Mouse (Mus musculus) MEL (cell line): ENCODE results near the gene Babam2. TPM values are rescaled to one million over a fixed set of nuclear protein-coding genes. Genes with fewer than 3 reads are reported as not detected.

Experiments used
- DNase-seq: peaks from one replicate; pipeline ENCODE4 v3.0.0; 2011; ENCODE audit warnings: low read depth, low spot score
- H3K27ac ChIP-seq: 2 replicates; pipeline ENCODE4 v1.5.1; 2012; ENCODE audit warnings: low read depth, mild to moderate bottlenecking, control low read depth, low read length, moderate library complexity; ENCODE audit not compliant: control insufficient read depth
- H3K27me3 ChIP-seq, 2 experiments: fragments of 150-350 bp in 1 of 2; sonication (generic) in 1 of 2; 2 replicates each; pipeline ENCODE4 v1.6.1; 2012; ENCODE audit warnings: low read length in 2 of 2, mild to moderate bottlenecking in 2 of 2, improper control_type of control experiment in 1 of 2, moderate library complexity in 1 of 2; ENCODE audit not compliant: insufficient read depth in 2 of 2, control insufficient read depth in 1 of 2
- H3K36me3 ChIP-seq, 2 experiments: 2 replicates each; pipeline ENCODE4 v1.6.1; 2012 to 2014; ENCODE audit warnings: low read length in 2 of 2, improper control_type of control experiment in 1 of 2, inconsistent platforms in 1 of 2, mild to moderate bottlenecking in 1 of 2; ENCODE audit not compliant: insufficient read depth in 2 of 2, control insufficient read depth in 1 of 2
- H3K4me1 ChIP-seq, 2 experiments: fragments of 150-350 bp in 1 of 2; sonication (generic) in 1 of 2; 2 replicates each; pipeline ENCODE4 v1.6.1; 2012; ENCODE audit warnings: low read length in 2 of 2, improper control_type of control experiment in 1 of 2, mild to moderate bottlenecking in 1 of 2; ENCODE audit not compliant: insufficient read depth in 2 of 2, control insufficient read depth in 1 of 2
- H3K4me3 ChIP-seq, 2 experiments: fragments of 150-350 bp in 1 of 2; sonication (generic) in 1 of 2; 2 replicates each; pipeline ENCODE4 v1.5.1; 2012; ENCODE audit warnings: low read depth in 2 of 2, low read length in 2 of 2, mild to moderate bottlenecking in 2 of 2, moderate library complexity in 2 of 2, control low read depth in 1 of 2, improper control_type of control experiment in 1 of 2; ENCODE audit not compliant: control insufficient read depth in 1 of 2, insufficient read depth in 1 of 2
- H3K79me2 ChIP-seq: 2 replicates; pipeline ENCODE4 v1.6.1; 2012; ENCODE audit warnings: mild to moderate bottlenecking, low read length, moderate library complexity; ENCODE audit not compliant: control insufficient read depth, poor library complexity, insufficient read depth
- H3K9ac ChIP-seq: 2 replicates; pipeline ENCODE4 v1.6.1; 2012; ENCODE audit warnings: low read depth, mild to moderate bottlenecking, control low read depth, low read length, moderate library complexity; ENCODE audit not compliant: control insufficient read depth, poor library complexity, severe bottlenecking
- H3K9me3 ChIP-seq: fragments of 150-350 bp; sonication (generic); replicated peaks from 2 replicates; pipeline ENCODE4 v1.6.1; 2012; ENCODE audit warnings: mild to moderate bottlenecking, low read length, improper control_type of control experiment, moderate library complexity; ENCODE audit not compliant: insufficient read depth
- BHLHE40 ChIP-seq: IDR thresholded peaks from 2 replicates; pipeline ENCODE4 v1.6.1; 2012; ENCODE audit warnings: low read depth, mild to moderate bottlenecking, inconsistent platforms, low read length, improper control_type of control experiment, borderline replicate concordance
- CHD2 ChIP-seq: IDR thresholded peaks from 2 replicates; pipeline ENCODE4 v1.6.1; 2011; ENCODE audit warnings: low read length, improper control_type of control experiment
- E2F4 ChIP-seq: IDR thresholded peaks from 2 replicates; pipeline ENCODE4 v1.6.1; 2011; ENCODE audit warnings: low read depth, low read length, improper control_type of control experiment, borderline replicate concordance
- ELF1 ChIP-seq: IDR thresholded peaks from 2 replicates; pipeline ENCODE4 v1.6.1; 2014; ENCODE audit warnings: low read depth, mild to moderate bottlenecking, inconsistent platforms, low read length, improper control_type of control experiment, moderate library complexity
- EP300 ChIP-seq, 2 experiments: IDR thresholded peaks; 2 replicates each; pipeline ENCODE4 v1.6.1; 2011; ENCODE audit warnings: improper control_type of control experiment in 2 of 2, low read length in 2 of 2, low read depth in 1 of 2, mild to moderate bottlenecking in 1 of 2
- ETS1 ChIP-seq: IDR thresholded peaks from 2 replicates; pipeline ENCODE4 v1.6.1; 2012; ENCODE audit warnings: low read depth, mild to moderate bottlenecking, inconsistent platforms, low read length, improper control_type of control experiment, moderate library complexity
- GABPA ChIP-seq: IDR thresholded peaks from 2 replicates; pipeline ENCODE4 v1.6.1; 2012; ENCODE audit warnings: low read depth, mild to moderate bottlenecking, inconsistent platforms, low read length, improper control_type of control experiment, moderate library complexity
- GATA1 ChIP-seq: IDR thresholded peaks from 2 replicates; pipeline ENCODE4 v1.6.1; 2011; ENCODE audit warnings: low read depth, low read length, improper control_type of control experiment
- HCFC1 ChIP-seq: IDR thresholded peaks from 2 replicates; pipeline ENCODE4 v1.6.1; 2012; ENCODE audit warnings: low read depth, mild to moderate bottlenecking, inconsistent platforms, low read length, improper control_type of control experiment, moderate library complexity
- JUND ChIP-seq: IDR thresholded peaks from 2 replicates; pipeline ENCODE4 v1.6.1; 2011; ENCODE audit warnings: low read depth, mild to moderate bottlenecking, improper control_type of control experiment, low read length
- KAT2A ChIP-seq: conservative IDR thresholded peaks from 2 replicates; pipeline ENCODE4 v1.6.1; 2012; ENCODE audit warnings: low read depth, low read length, improper control_type of control experiment, inconsistent platforms
- MAFK ChIP-seq: IDR thresholded peaks from 2 replicates; pipeline ENCODE4 v1.6.1; 2011; ENCODE audit warnings: low read depth, mild to moderate bottlenecking, low read length, improper control_type of control experiment, borderline replicate concordance
- MAX ChIP-seq: IDR thresholded peaks from 2 replicates; pipeline ENCODE4 v1.6.1; 2011; ENCODE audit warnings: low read length, improper control_type of control experiment
- MAZ ChIP-seq: IDR thresholded peaks from 2 replicates; pipeline ENCODE4 v1.6.1; 2012; ENCODE audit warnings: low read depth, mild to moderate bottlenecking, inconsistent platforms, low read length, improper control_type of control experiment
- MEF2A ChIP-seq: IDR thresholded peaks from 2 replicates; pipeline ENCODE4 v1.6.1; 2014; ENCODE audit warnings: low read depth, mild to moderate bottlenecking, inconsistent platforms, low read length, improper control_type of control experiment; ENCODE audit not compliant: poor library complexity, insufficient replicate concordance, severe bottlenecking; ENCODE audit errors: extremely low read depth
- MXI1 ChIP-seq: IDR thresholded peaks from 2 replicates; pipeline ENCODE4 v1.6.1; 2011; ENCODE audit warnings: mild to moderate bottlenecking, low read depth, low read length, improper control_type of control experiment
- MYB ChIP-seq: IDR thresholded peaks from 2 replicates; pipeline ENCODE4 v1.6.1; 2011; ENCODE audit warnings: mild to moderate bottlenecking, low read depth, low read length, improper control_type of control experiment
- MYC ChIP-seq: IDR thresholded peaks from 2 replicates; pipeline ENCODE4 v1.6.1; 2011; ENCODE audit warnings: low read depth, mild to moderate bottlenecking, low read length, improper control_type of control experiment, moderate library complexity
- NELFE ChIP-seq: IDR thresholded peaks from 2 replicates; pipeline ENCODE4 v1.6.1; 2011; ENCODE audit warnings: low read depth, low read length, improper control_type of control experiment
- NRF1 ChIP-seq: IDR thresholded peaks from 2 replicates; pipeline ENCODE4 v1.6.1; 2014; ENCODE audit warnings: low read depth, mild to moderate bottlenecking, inconsistent platforms, low read length, improper control_type of control experiment, moderate library complexity; ENCODE audit not compliant: poor library complexity, insufficient read depth, severe bottlenecking
- POLR2A ChIP-seq, 2 experiments: IDR thresholded peaks; 2 replicates each; pipeline ENCODE4 v1.6.1; 2011 to 2012; ENCODE audit warnings: low read length in 2 of 2, mild to moderate bottlenecking in 2 of 2, control low read depth in 1 of 2, improper control_type of control experiment in 1 of 2, low read depth in 1 of 2, moderate library complexity in 1 of 2; ENCODE audit not compliant: control insufficient read depth in 1 of 2, insufficient read depth in 1 of 2, poor library complexity in 1 of 2
- POLR2AphosphoS2 ChIP-seq: IDR thresholded peaks from 2 replicates; pipeline ENCODE4 v1.6.1; 2011; ENCODE audit warnings: low read length, improper control_type of control experiment
- POLR2AphosphoS5 ChIP-seq: IDR thresholded peaks from 2 replicates; pipeline ENCODE4 v1.6.1; 2012; ENCODE audit warnings: low read depth, borderline replicate concordance, mild to moderate bottlenecking, inconsistent platforms, low read length, moderate library complexity, mixed read lengths
- RAD21 ChIP-seq: IDR thresholded peaks from 2 replicates; pipeline ENCODE4 v1.6.1; 2011; ENCODE audit warnings: mild to moderate bottlenecking, low read depth, low read length, improper control_type of control experiment
- RCOR1 ChIP-seq: IDR thresholded peaks from 2 replicates; pipeline ENCODE4 v1.6.1; 2012; ENCODE audit warnings: low read depth, mild to moderate bottlenecking, inconsistent platforms, low read length, improper control_type of control experiment
- SIN3A ChIP-seq: IDR thresholded peaks from 2 replicates; pipeline ENCODE4 v1.6.1; 2012; ENCODE audit warnings: low read length, improper control_type of control experiment, inconsistent platforms
- SMC3 ChIP-seq: IDR thresholded peaks from 2 replicates; pipeline ENCODE4 v1.6.1; 2011; ENCODE audit warnings: low read depth, low read length, improper control_type of control experiment
- TAL1 ChIP-seq: IDR thresholded peaks from 2 replicates; pipeline ENCODE4 v1.6.1; 2012; ENCODE audit warnings: mild to moderate bottlenecking, inconsistent platforms, low read length, moderate library complexity, mixed read lengths
- TBP ChIP-seq: IDR thresholded peaks from 2 replicates; pipeline ENCODE4 v1.8.0; 2011; ENCODE audit warnings: low read depth, low read length, improper control_type of control experiment
- TCF12 ChIP-seq: IDR thresholded peaks from 2 replicates; pipeline ENCODE4 v1.6.1; 2014; ENCODE audit warnings: low read depth, mild to moderate bottlenecking, inconsistent platforms, low read length, improper control_type of control experiment, moderate library complexity
- UBTF ChIP-seq: IDR thresholded peaks from 2 replicates; pipeline ENCODE4 v1.6.1; 2012; ENCODE audit warnings: low read depth, mild to moderate bottlenecking, inconsistent platforms, low read length, improper control_type of control experiment, moderate library complexity, borderline replicate concordance; ENCODE audit not compliant: insufficient read depth
- USF1 ChIP-seq: IDR thresholded peaks from 2 replicates; pipeline ENCODE4 v1.6.1; 2014; ENCODE audit warnings: low read depth, mild to moderate bottlenecking, inconsistent platforms, low read length, improper control_type of control experiment, moderate library complexity
- USF2 ChIP-seq, 2 experiments: IDR thresholded peaks; 2 replicates each; pipeline ENCODE4 v1.6.1; 2011 to 2012; ENCODE audit warnings: improper control_type of control experiment in 2 of 2, low read length in 2 of 2, borderline replicate concordance in 1 of 2, inconsistent platforms in 1 of 2, low read depth in 1 of 2, mild to moderate bottlenecking in 1 of 2; ENCODE audit not compliant: insufficient read depth in 1 of 2
- ZC3H11A ChIP-seq: IDR thresholded peaks from 2 replicates; pipeline ENCODE4 v1.6.1; 2012; ENCODE audit warnings: low read depth, mild to moderate bottlenecking, inconsistent platforms, low read length, improper control_type of control experiment
- ZKSCAN1 ChIP-seq: IDR thresholded peaks from 2 replicates; pipeline ENCODE4 v1.6.1; 2012; ENCODE audit warnings: low read depth, mild to moderate bottlenecking, inconsistent platforms, low read length, improper control_type of control experiment, moderate library complexity
- ZMIZ1 ChIP-seq: IDR thresholded peaks from 2 replicates; pipeline ENCODE4 v1.6.1; 2012; ENCODE audit warnings: low read depth, mild to moderate bottlenecking, inconsistent platforms, low read length, improper control_type of control experiment, moderate library complexity
- ZNF384 ChIP-seq: IDR thresholded peaks from 2 replicates; pipeline ENCODE4 v1.6.1; 2012; ENCODE audit warnings: low read depth, mild to moderate bottlenecking, inconsistent platforms, low read length, improper control_type of control experiment
- polyA plus RNA-seq, 2 experiments: library from polyadenylated mRNA; stranded (reverse) in 1 of 2; unstranded in 1 of 2; fragments of >175 nt in 1 of 2; fragments of >200 nt in 1 of 2; gene quantifications; 2 replicates each; pipeline versions ENCODE4 v1.2.1 to v1.2.4; 2012; ENCODE audit warnings: low replicate concordance in 2 of 2, low read depth in 1 of 2; ENCODE audit not compliant: insufficient read length in 2 of 2, insufficient read depth in 1 of 2, missing spikeins in 1 of 2
- total RNA-seq: library from RNA; depleted of rRNA; stranded (reverse); fragments of 300-350 nt; gene quantifications from 2 replicates; pipeline ENCODE4 v1.2.3, GENCODE M21; 2012

Babam2 gene
- total and polyA plus RNA-seq, 3 experiments = 43.3 to 86.6 TPM; not detected in 1

DNA sequence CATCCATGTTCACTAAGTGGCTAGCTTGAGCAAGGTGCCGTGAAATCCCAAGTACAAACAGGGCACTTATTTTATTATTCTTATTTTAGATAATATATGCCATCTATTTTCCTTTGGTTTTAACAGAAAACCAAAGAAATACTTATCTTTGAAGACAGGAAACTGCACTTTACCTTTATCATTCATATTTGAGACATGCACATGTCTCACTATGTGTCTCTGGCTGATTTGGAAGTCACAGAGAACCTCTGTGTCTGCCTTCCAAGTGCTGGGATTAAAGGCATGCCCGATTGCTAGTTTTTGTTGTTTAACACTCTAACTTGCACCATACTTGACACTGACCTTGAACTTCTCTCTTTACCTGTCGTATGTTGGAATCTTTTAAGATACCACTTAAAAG, 9.5 kb upstream of the Babam2 start:
- TF ChIP-seq GABPA = no peak
- TF ChIP-seq E2F4 = no peak
- TF ChIP-seq RCOR1 = peak; percentile 96
- TF ChIP-seq TAL1 = peak; percentile 87
- TF ChIP-seq GATA1 = peak; percentile 96
- TF ChIP-seq HCFC1 = peak; percentile 25; the same call in 1 of the 2 replicates
- TF ChIP-seq NRF1 = no peak
- peak; percentile 88 for TF ChIP-seq ETS1
- no peak for TF ChIP-seq JUND
- TF ChIP-seq SIN3A = peak; percentile 88
- TF ChIP-seq KAT2A = no peak
- peak; percentile 94 for TF ChIP-seq BHLHE40
- TF ChIP-seq ZNF384 = no peak; the same call in 1 of the 2 replicates
- 0 out of 2 replicates have a peak, but pooled peaks have one; percentile 7 for TF ChIP-seq SMC3
- TF ChIP-seq UBTF = no peak
- TF ChIP-seq MEF2A = peak; percentile 61; the same call in 1 of the 2 replicates
- peak; percentile 98 to 99 for TF ChIP-seq EP300 (IDR thresholded peaks at IDR 0.05; ENCODE audit: low read depth in 1 of 2, low read length in 2 of 2)
- no peak for TF ChIP-seq ELF1
- TF ChIP-seq RAD21 = no peak; the same call in 1 of the 2 replicates
- peak; percentile 18; the same call in 1 of the 2 replicates for TF ChIP-seq ZKSCAN1
- TF ChIP-seq TCF12 = peak; percentile 97
- peak; percentile 17; the same call in 1 of the 2 replicates for TF ChIP-seq ZC3H11A
- no peak for TF ChIP-seq NELFE
- no peak for TF ChIP-seq TBP
- TF ChIP-seq MAX = peak; percentile 89
- TF ChIP-seq USF2 (IDR thresholded peaks at IDR 0.05; ENCODE audit: borderline replicate concordance in 1 of 2, insufficient read depth in 1 of 2, low read depth in 1 of 2, low read length in 2 of 2) = no peak
- TF ChIP-seq ZMIZ1 = 0 out of 2 replicates have a peak, but pooled peaks have one; percentile 42
- TF ChIP-seq MXI1 = peak; percentile 90
- TF ChIP-seq CHD2 = 0 out of 2 replicates have a peak, but pooled peaks have one; percentile 13
- TF ChIP-seq POLR2AphosphoS5 = no peak
- no peak for TF ChIP-seq POLR2AphosphoS2
- peak; percentile 96 for TF ChIP-seq MYC
- TF ChIP-seq MAFK = peak; percentile 73; the same call in 1 of the 2 replicates
- peak; percentile 65 for TF ChIP-seq MYB
- TF ChIP-seq MAZ = no peak
- no peak for TF ChIP-seq POLR2A (IDR thresholded peaks at IDR 0.05; ENCODE audit: control insufficient read depth in 1 of 2, insufficient read depth in 1 of 2, low read depth in 1 of 2, low read length in 2 of 2, poor library complexity in 1 of 2)
- TF ChIP-seq USF1 = no peak
- H3K4me3 ChIP-seq = peak overlapping the region; percentile 20 to 36
- H3K79me2 ChIP-seq = no peaks in the 10 kb centered on the region
- peak; percentile 73 for DNase-seq
- H3K9me3 ChIP-seq = no peaks in the 10 kb centered on the region
- no peaks in the 10 kb centered on the region for H3K27me3 ChIP-seq
- peaks cover 10 to 31% of the 10 kb centered on the region in 2 experiments for H3K4me1 ChIP-seq
- H3K36me3 ChIP-seq = peaks cover 0 to 30% of the 10 kb centered on the region in 2 experiments; a peak in 2 of 4 replicates
- peak overlapping the region; percentile 43 for H3K9ac ChIP-seq
- H3K27ac ChIP-seq = peak overlapping the region; percentile 86
